Mouse (Mus musculus): ENCODE measurements around the gene Srpk2. TPM values are rescaled to one million over a fixed set of nuclear protein-coding genes. Genes with fewer than 3 reads are reported as not detected.
"Not testable (repeated sequence)": the region's sequence is repeated elsewhere in the genome, so short reads cannot be mapped to it uniquely, and the experiment has no call there.

Gene Srpk2
- polyA plus RNA-seq (2015; fragmentation: Nextera tagmentation; extraction: Ambion mirVana) = 101 and 105 TPM in 2 replicates

GRCm38 (mm10) chr5:23684517-23684916, at the start of gene Srpk2:
TSS of gene Srpk2 (minus strand) at chr5:23684617.
- no peaks in the 10 kb centered on the region for H3K9me3 ChIP-seq
- no peaks in the 10 kb centered on the region for H3K27me3 ChIP-seq
- no peak within 1 kb of the TSS for H3K4me2 ChIP-seq
- 71% methylated on average over 1 of the region's 1 CpGs for WGBS
- H3K27ac ChIP-seq = no peak within 1 kb of the TSS
- no peaks in the 10 kb centered on the region for H3K36me3 ChIP-seq
- H3K4me1 ChIP-seq (replicated peaks) = no peaks in the 10 kb centered on the region
- no peak within 1 kb of the TSS for H3K9ac ChIP-seq
- ATAC-seq (ENCODE audit: low FRiP score) = no peak
- no peak within 1 kb of the TSS for H3K4me3 ChIP-seq

GRCm38 (mm10) chr5:23721956-23722355, 37.5 kb upstream of the Srpk2 start:
- ATAC-seq (ENCODE audit: low FRiP score) = no peak
- Histone ChIP-seq H3K4me1 (replicated peaks) (no peaks in the 10 kb centered on the region), H3K36me3 (no peaks in the 10 kb centered on the region), H3K27ac (no peak overlapping the region), H3K9me3 (no peaks in the 10 kb centered on the region), H3K27me3 (no peaks in the 10 kb centered on the region), H3K4me2 (no peak overlapping the region), H3K9ac (no peak overlapping the region), H3K4me3 (no peak overlapping the region)
- WGBS = 95% methylated on average over 2 of the region's 2 CpGs

DNA sequence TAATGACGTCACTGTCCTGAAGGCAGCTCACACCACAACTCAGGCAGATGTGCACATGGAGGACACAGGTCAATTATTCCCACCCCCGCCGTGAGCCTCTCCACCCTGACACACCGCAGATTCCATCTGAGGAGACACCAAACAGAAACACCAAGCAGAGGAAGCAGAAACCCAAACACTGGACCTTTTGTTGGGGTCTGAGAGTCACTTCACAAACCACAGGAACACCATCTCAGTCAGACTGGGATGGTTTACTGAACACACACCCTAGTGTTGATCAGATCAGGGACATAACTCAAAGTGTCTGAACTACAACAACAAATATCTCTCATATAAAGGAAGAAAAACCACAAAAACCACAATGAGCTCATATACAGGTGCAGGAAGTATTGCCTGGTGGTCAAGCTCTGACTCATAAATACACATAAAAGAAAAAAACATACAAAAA, 34.5 kb upstream of the Srpk2 start:
- no peak overlapping the region for H3K9ac ChIP-seq
- no peaks in the 10 kb centered on the region for H3K36me3 ChIP-seq
- no peak overlapping the region for H3K27ac ChIP-seq
- H3K27me3 ChIP-seq = no peaks in the 10 kb centered on the region
- H3K4me3 ChIP-seq = no peak overlapping the region
- no peak overlapping the region for H3K4me2 ChIP-seq
- ATAC-seq (ENCODE audit: low FRiP score) = no peak
- H3K9me3 ChIP-seq = no peaks in the 10 kb centered on the region
- no peaks in the 10 kb centered on the region for H3K4me1 ChIP-seq (replicated peaks)
- WGBS = 81% methylated on average over 4 of the region's 4 CpGs

GRCm38 (mm10) chr5:23718182-23718534, 33.7 kb upstream of the Srpk2 start:
- ATAC-seq (ENCODE audit: low FRiP score) = no peak
- Histone ChIP-seq H3K9me3 (no peaks in the 10 kb centered on the region), H3K4me3 (no peak overlapping the region), H3K27me3 (no peaks in the 10 kb centered on the region), H3K4me1 (replicated peaks) (no peaks in the 10 kb centered on the region), H3K4me2 (no peak overlapping the region), H3K27ac (no peak overlapping the region), H3K36me3 (no peaks in the 10 kb centered on the region), H3K9ac (no peak overlapping the region)
- 91% methylated on average over 1 of the region's 1 CpGs for WGBS

DNA sequence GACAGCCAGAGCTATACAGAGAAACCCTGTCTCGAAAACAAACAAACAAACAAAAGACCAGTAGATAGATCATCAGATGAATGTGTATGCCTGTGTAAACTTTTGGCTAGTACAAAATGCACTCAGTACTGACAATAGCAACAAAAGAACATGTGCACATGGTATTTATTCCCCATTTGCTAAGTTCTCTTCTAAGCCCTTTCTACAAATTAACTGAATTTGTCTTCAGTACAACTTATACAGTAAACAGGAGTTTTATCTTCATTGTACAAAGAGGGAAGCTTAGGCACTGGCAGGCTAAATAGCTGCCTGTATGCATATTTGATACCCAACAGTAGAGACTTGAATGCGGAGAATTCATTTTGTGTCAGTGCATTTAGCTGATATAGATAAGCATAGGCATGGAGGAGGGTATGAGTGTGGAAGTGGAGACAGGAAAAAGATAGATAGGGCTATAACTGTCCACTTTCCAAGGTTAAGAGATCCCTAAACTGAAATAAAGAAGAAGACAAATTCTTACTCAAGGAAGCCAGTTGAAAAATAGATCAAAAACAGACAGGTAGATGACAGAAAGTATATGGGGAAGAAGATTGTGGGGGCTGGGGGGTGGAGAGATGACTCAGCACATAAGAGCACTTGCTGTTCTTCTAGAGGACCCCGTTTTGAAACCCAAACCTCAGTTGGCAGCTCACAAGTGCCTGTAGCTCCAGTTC, 33.2 kb upstream of the Srpk2 start:
- 71% methylated on average over 3 of the region's 3 CpGs for WGBS
- ATAC-seq (ENCODE audit: low FRiP score) = no peak
- no peaks in the 10 kb centered on the region for H3K27me3 ChIP-seq

DNA sequence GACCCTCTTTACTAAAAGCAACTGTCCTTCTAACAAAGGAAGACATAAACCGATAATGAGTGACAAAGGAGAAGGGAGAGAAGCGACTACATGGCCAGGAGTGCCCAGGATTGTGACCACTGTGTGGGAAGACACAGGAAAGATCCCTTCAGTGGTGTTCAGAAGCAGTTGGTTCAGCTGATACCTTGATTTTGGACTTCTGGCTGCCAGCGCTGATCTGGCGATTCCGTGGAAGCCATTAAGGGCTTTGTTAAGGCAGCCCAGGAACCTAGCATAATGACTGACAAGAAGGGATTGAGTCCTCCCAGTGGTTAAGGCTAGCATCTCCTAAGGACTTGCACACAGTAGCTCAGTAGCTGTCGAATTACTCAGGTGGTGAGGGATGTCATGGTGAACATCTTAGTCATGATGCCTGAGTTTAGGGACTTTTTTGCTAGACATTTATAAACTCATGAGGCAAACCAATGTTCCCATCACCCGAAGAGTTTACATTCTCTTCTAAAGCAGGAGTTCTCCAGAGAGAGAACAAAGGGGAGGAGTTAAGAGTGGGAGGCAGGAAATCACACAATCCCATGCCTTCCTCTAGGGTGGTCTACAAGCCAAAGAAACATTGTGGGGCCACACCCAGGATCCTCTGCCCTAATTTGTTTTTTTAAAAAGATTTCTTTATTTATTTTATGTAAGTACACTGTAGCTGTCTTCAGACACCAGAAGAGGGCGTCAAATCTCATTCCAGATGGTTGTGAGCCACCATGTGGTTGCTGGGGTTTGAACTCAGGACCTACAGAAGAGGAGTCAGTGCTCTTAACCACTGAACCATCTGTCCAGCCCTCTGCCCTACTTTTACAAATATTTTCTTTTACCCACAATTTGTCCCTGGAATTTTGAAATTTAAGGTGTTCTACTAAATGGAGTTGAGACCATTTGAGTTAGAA, 29.3 kb upstream of the Srpk2 start:
- ATAC-seq (ENCODE audit: low FRiP score) = no peak
- no peak overlapping the region for H3K9ac ChIP-seq
- H3K4me2 ChIP-seq = no peak overlapping the region
- H3K27me3 ChIP-seq = no peaks in the 10 kb centered on the region
- peaks cover 5% of the 10 kb centered on the region; the same call in 1 of the 2 replicates for H3K4me1 ChIP-seq (replicated peaks)
- peaks cover 14% of the 10 kb centered on the region for H3K36me3 ChIP-seq
- WGBS = 91% methylated on average over 8 of the region's 8 CpGs
- no peak overlapping the region for H3K4me3 ChIP-seq
- H3K27ac ChIP-seq = no peak overlapping the region
- H3K9me3 ChIP-seq = peaks cover 4% of the 10 kb centered on the region; the same call in 1 of the 2 replicates

More for the DNA sequence above, 33.2 kb upstream of the Srpk2 start:
- Histone ChIP-seq H3K27ac (no peak overlapping the region), H3K36me3 (no peaks in the 10 kb centered on the region), H3K4me1 (replicated peaks) (no peaks in the 10 kb centered on the region), H3K9me3 (no peaks in the 10 kb centered on the region), H3K4me2 (no peak overlapping the region), H3K9ac (no peak overlapping the region), H3K4me3 (no peak overlapping the region)

GRCm38 (mm10) chr5:23712130-23713001, 27.9 kb upstream of the Srpk2 start:
- Histone ChIP-seq H3K4me1 (replicated peaks) (peaks cover 5% of the 10 kb centered on the region; the same call in 1 of the 2 replicates), H3K27ac (peak overlapping the region; percentile 55), H3K4me3 (peak overlapping the region; percentile 71), H3K27me3 (no peaks in the 10 kb centered on the region), H3K4me2 (peak overlapping the region; percentile 77), H3K9me3 (peaks cover 15% of the 10 kb centered on the region), H3K9ac (peak overlapping the region; percentile 77), H3K36me3 (peaks cover 26% of the 10 kb centered on the region)
- 3% methylated on average over 60 of the region's 60 CpGs for WGBS
- peak; percentile 97 for ATAC-seq (ENCODE audit: low FRiP score)

- Histone ChIP-seq H3K9me3 (peaks cover 21% of the 10 kb centered on the region), H3K27ac (0 out of 2 replicates have a peak overlapping the region, but pooled peaks have one; percentile 55), H3K4me2 (peak overlapping the region; percentile 77), H3K36me3 (peaks cover 33% of the 10 kb centered on the region), H3K4me3 (peak overlapping the region; percentile 71), H3K9ac (peak overlapping the region; percentile 77)
- WGBS = 61% methylated on average over 6 of the region's 6 CpGs
- ATAC-seq (ENCODE audit: low FRiP score); H3K4me1 ChIP-seq (replicated peaks); H3K27me3 ChIP-seq: not testable (repeated sequence)
Observed at GRCm38 (mm10) chr5:23711671-23712129, 27.3 kb upstream of the Srpk2 start.

DNA sequence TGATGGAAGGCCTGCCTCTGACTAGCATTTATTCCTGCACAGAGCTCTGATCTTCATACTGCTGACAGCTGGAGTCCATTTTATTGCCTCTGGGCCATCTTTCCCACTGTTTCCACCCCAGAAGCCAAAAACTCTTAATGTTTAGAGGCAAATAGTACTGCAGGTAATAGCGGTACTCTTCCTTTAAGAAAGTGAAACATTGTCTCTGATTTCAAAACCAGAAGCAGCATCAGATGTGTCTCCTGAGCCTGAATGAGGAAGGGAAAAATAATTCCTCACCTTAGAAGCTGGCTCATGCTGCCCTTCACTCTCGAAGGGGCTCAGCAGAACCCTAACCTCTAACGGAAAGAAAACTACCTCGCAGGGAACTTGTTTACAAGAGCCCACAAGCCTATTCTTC, 26.8 kb upstream of the Srpk2 start:
- ATAC-seq (ENCODE audit: low FRiP score) = no peak
- H3K36me3 ChIP-seq = peaks cover 36% of the 10 kb centered on the region
- no peaks in the 10 kb centered on the region for H3K27me3 ChIP-seq
- H3K4me3 ChIP-seq = 0 out of 2 replicates have a peak overlapping the region, but pooled peaks have one; percentile 71
- H3K27ac ChIP-seq = no peak overlapping the region
- H3K9ac ChIP-seq = no peak overlapping the region
- no peak overlapping the region for H3K4me2 ChIP-seq
- peaks cover 5% of the 10 kb centered on the region; the same call in 1 of the 2 replicates for H3K4me1 ChIP-seq (replicated peaks)
- whole genome bisulfite sequencing = 98% methylated on average over 4 of the region's 4 CpGs
- H3K9me3 ChIP-seq = peaks cover 23% of the 10 kb centered on the region

- H3K4me2 ChIP-seq = no peak overlapping the region
- H3K27me3 ChIP-seq = no peaks in the 10 kb centered on the region
- 100% methylated on average over 1 of the region's 1 CpGs for WGBS
- peaks cover 5% of the 10 kb centered on the region; the same call in 1 of the 2 replicates for H3K4me1 ChIP-seq (replicated peaks)
- H3K36me3 ChIP-seq = peaks cover 40% of the 10 kb centered on the region
- H3K9me3 ChIP-seq = peaks cover 24% of the 10 kb centered on the region
- ATAC-seq (ENCODE audit: low FRiP score) = no peak
- H3K4me3 ChIP-seq = no peak overlapping the region
- H3K9ac ChIP-seq = no peak overlapping the region
- no peak overlapping the region for H3K27ac ChIP-seq
Observed at GRCm38 (mm10) chr5:23709661-23710060, 25.2 kb upstream of the Srpk2 start.

- not testable (repeated sequence) for H3K4me1 ChIP-seq (replicated peaks); H3K9ac ChIP-seq; H3K4me3 ChIP-seq; ATAC-seq (ENCODE audit: low FRiP score); H3K4me2 ChIP-seq; H3K27me3 ChIP-seq; H3K27ac ChIP-seq
- Histone ChIP-seq H3K9me3 (peaks cover 36% of the 10 kb centered on the region), H3K36me3 (peaks cover 64% of the 10 kb centered on the region)
- 97% methylated on average over 34 of the region's 34 CpGs for WGBS
Observed at GRCm38 (mm10) chr5:23706601-23707597, 22.5 kb upstream of the Srpk2 start.
